Mouse (Mus musculus) B cell, adult 2 months (primary cell): Measurements from ENCODE around the gene Plcb1.

Source experiments
- DNase-seq, 2 experiments: peaks; one replicate each; pipeline ENCODE4 v3.0.0; 2022

Gene Plcb1

GRCm38 (mm10) chr2:134915035-134915434 is 129.2 kb downstream of the Plcb1 start:
- no peak for DNase-seq

- DNase-seq, result no peak
Measured at GRCm38 (mm10) chr2:134920611-134921280, 134.9 kb downstream of the Plcb1 start.

GRCm38 (mm10) chr2:134922636-134923375 is 136.9 kb downstream of the Plcb1 start:
- no peak for DNase-seq

GRCm38 (mm10) chr2:134924143-134924655 is 138.3 kb downstream of the Plcb1 start:
- DNase-seq, result no peak

GRCm38 (mm10) chr2:134926266-134926665 is 140.4 kb downstream of the Plcb1 start:
- DNase-seq, result no peak

- no peak for DNase-seq
Measured at GRCm38 (mm10) chr2:134927072-134927471, 141.2 kb downstream of the Plcb1 start.

- DNase-seq, result no peak
Measured at GRCm38 (mm10) chr2:134929452-134929851, 143.6 kb downstream of the Plcb1 start.

GRCm38 (mm10) chr2:134930961-134931360 is 145.1 kb downstream of the Plcb1 start:
- DNase-seq, result no peak

GRCm38 (mm10) chr2:134931756-134932421 is 146.0 kb downstream of the Plcb1 start:
- DNase-seq, result no peak

- DNase-seq, result no peak
Measured at GRCm38 (mm10) chr2:134935469-134935868, 149.6 kb downstream of the Plcb1 start.

- DNase-seq, result no peak
Measured at GRCm38 (mm10) chr2:134935970-134936649, 150.2 kb downstream of the Plcb1 start.

GRCm38 (mm10) chr2:134937666-134938065 is 151.8 kb downstream of the Plcb1 start:
- no peak for DNase-seq

- DNase-seq, result no peak
Measured at GRCm38 (mm10) chr2:134942039-134942438, 156.2 kb downstream of the Plcb1 start.

- no peak for DNase-seq
Measured at GRCm38 (mm10) chr2:134942919-134943318, 157.1 kb downstream of the Plcb1 start.

GRCm38 (mm10) chr2:134946331-134946730 is 160.5 kb downstream of the Plcb1 start:
- DNase-seq, result no peak

- no peak for DNase-seq
Measured at GRCm38 (mm10) chr2:134946911-134947310, 161.0 kb downstream of the Plcb1 start.

GRCm38 (mm10) chr2:134952088-134952487 is 166.2 kb downstream of the Plcb1 start:
- no peak for DNase-seq

GRCm38 (mm10) chr2:134956436-134956835 is 170.6 kb downstream of the Plcb1 start:
- no peak for DNase-seq

GRCm38 (mm10) chr2:134966131-134966530 is 180.3 kb downstream of the Plcb1 start:
- DNase-seq, result no peak

- no peak for DNase-seq
Measured at GRCm38 (mm10) chr2:134968380-134968779, 182.5 kb downstream of the Plcb1 start.

- no peak for DNase-seq
Measured at GRCm38 (mm10) chr2:134972376-134972775, 186.5 kb downstream of the Plcb1 start.

GRCm38 (mm10) chr2:134974711-134975110 is 188.8 kb downstream of the Plcb1 start:
- DNase-seq, result no peak

GRCm38 (mm10) chr2:134976796-134977330 is 191.0 kb downstream of the Plcb1 start:
- DNase-seq, result no peak
